Mouse (Mus musculus) hindbrain, embryonic 11.5 days (tissue): Measurements from ENCODE around the gene Mettl9. TPM values are rescaled to one million over a fixed set of nuclear protein-coding genes. Genes with fewer than 3 reads are reported as not detected.

Experiments
- ATAC-seq: fragments of 200-750 bp; cut with Nextera tagmentation; 2 replicates; pipeline ENCODE4 v1.8.0; 2017; ENCODE audit warnings: mild to moderate bottlenecking, moderate TSS enrichment, moderate library complexity; ENCODE audit not compliant: low FRiP score
- DNase-seq: peaks from one replicate; pipeline ENCODE4 v3.0.0-alpha.2; 2015; ENCODE audit warnings: low spot score
- H3K27ac ChIP-seq: fragments of 300-500 bp; sonication (generic); 2 replicates; pipeline ENCODE4 v1.5.1; 2014; ENCODE audit warnings: mild to moderate bottlenecking, low read depth, low read length
- H3K27me3 ChIP-seq: fragments of 300-500 bp; sonication (generic); 2 replicates; pipeline ENCODE4 v1.6.1; 2014; ENCODE audit warnings: mild to moderate bottlenecking, low read length, moderate library complexity, mixed read lengths; ENCODE audit not compliant: control insufficient read depth, insufficient read depth
- H3K36me3 ChIP-seq: fragments of 300-500 bp; sonication (generic); 2 replicates; pipeline ENCODE4 v1.6.1; 2014; ENCODE audit warnings: mild to moderate bottlenecking, low read length, moderate library complexity, mixed read lengths; ENCODE audit not compliant: control insufficient read depth, insufficient read depth
- H3K4me1 ChIP-seq: fragments of 300-500 bp; sonication (generic); replicated peaks from 2 replicates; pipeline ENCODE4 v1.6.1; 2014; ENCODE audit warnings: low read length, mixed read lengths; ENCODE audit not compliant: control insufficient read depth, insufficient read depth
- H3K4me2 ChIP-seq: fragments of 300-500 bp; sonication (generic); replicated peaks from 2 replicates; pipeline ENCODE4 v1.6.1; 2014; ENCODE audit warnings: mild to moderate bottlenecking, low read depth, low read length
- H3K4me3 ChIP-seq: fragments of 300-500 bp; sonication (generic); 2 replicates; pipeline ENCODE4 v1.5.1; 2014; ENCODE audit warnings: low read depth, low read length
- H3K9ac ChIP-seq: fragments of 300-500 bp; sonication (generic); 2 replicates; pipeline ENCODE4 v1.6.1; 2014; ENCODE audit warnings: low read depth, low read length
- H3K9me3 ChIP-seq: fragments of 300-500 bp; sonication (generic); 2 replicates; pipeline ENCODE4 v1.6.1; 2016; ENCODE audit warnings: low read length; ENCODE audit not compliant: control insufficient read depth
- WGBS: fragments of 180-500 bp; shearing (Covaris S2); extraction: QIAGEN DNeasy Blood & Tissue Kit; methylation state at CpG from one replicate; pipeline ENCODE4 v1.1.7; 2014; 5-methylcytosine and 5-hydroxymethylcytosine counted together
- polyA plus RNA-seq: library from polyadenylated mRNA; unstranded; fragments of >200 nt; fragmentation: Nextera tagmentation; extraction: Ambion mirVana; gene quantifications from 2 replicates; pipeline ENCODE4 v1.2.1, GENCODE M21; 2014

The Mettl9 gene
- polyA plus RNA-seq, 1 experiment from 2014 or later, result 279 TPM

DNA sequence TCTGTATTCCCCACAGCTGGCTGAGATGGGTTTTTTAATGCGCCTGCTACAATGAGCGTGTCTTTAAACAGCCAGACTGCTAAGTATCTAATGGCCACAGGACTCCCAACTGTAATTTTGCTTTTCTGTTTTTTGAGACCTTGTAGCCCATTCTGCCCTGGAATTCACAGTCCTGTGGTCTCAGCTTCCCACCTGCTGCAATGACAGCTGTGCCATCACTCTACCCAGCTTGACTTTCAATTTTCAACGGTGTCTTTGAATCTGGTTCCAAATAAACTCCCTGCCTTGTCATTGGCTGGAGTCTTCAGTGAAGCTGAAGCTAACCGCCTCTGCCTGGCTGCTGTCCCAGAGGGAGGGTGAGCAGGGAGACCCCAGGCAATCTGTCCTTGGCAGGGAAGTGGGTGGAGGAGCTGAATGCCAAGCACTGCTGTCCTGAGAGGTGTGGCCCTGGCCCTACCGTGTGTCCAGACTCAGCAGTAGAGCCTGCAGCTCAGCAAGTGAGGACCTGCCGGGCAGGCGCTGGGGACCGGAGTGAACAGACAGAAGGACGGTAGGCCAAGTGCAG lies 48.8 kb downstream of the Mettl9 start:
- H3K4me3 ChIP-seq, result no peak overlapping the region
- no peak overlapping the region for H3K4me2 ChIP-seq
- ATAC-seq (no peak), DNase-seq (no peak)
- no peak overlapping the region for H3K9ac ChIP-seq
- no peaks in the 10 kb centered on the region for H3K36me3 ChIP-seq
- 75% methylated on average over 9 of the region's 9 CpGs for WGBS
- no peaks in the 10 kb centered on the region for H3K27me3 ChIP-seq
- H3K27ac ChIP-seq, result no peak overlapping the region
- no peaks in the 10 kb centered on the region for H3K4me1 ChIP-seq
- no peaks in the 10 kb centered on the region for H3K9me3 ChIP-seq

- Histone ChIP-seq H3K4me3 (no peak overlapping the region), H3K4me2 (no peak overlapping the region), H3K27me3 (no peaks in the 10 kb centered on the region), H3K9me3 (no peaks in the 10 kb centered on the region), H3K27ac (0 out of 2 replicates have a peak overlapping the region, but pooled peaks have one; percentile 4), H3K36me3 (no peaks in the 10 kb centered on the region), H3K4me1 (no peaks in the 10 kb centered on the region), H3K9ac (no peak overlapping the region)
- ATAC-seq, result no peak
- no peak for DNase-seq
- 75% methylated on average over 8 of the region's 8 CpGs for WGBS
These were observed 50.7 kb downstream of the Mettl9 start for GRCm38 (mm10) chr7:121084840-121085453.

GRCm38 (mm10) chr7:121085500-121085899 lies 51.3 kb downstream of the Mettl9 start:
- H3K9ac ChIP-seq, result no peak overlapping the region
- DNase-seq (peak; percentile 19), ATAC-seq (0 out of 2 replicates have a peak, but pooled peaks have one; percentile 47)
- WGBS, result 37% methylated on average over 4 of the region's 4 CpGs
- H3K4me3 ChIP-seq, result no peak overlapping the region
- H3K9me3 ChIP-seq, result no peaks in the 10 kb centered on the region
- no peaks in the 10 kb centered on the region for H3K36me3 ChIP-seq
- H3K4me1 ChIP-seq, result no peaks in the 10 kb centered on the region
- H3K27me3 ChIP-seq, result no peaks in the 10 kb centered on the region
- H3K4me2 ChIP-seq, result no peak overlapping the region
- 0 out of 2 replicates have a peak overlapping the region, but pooled peaks have one; percentile 4 for H3K27ac ChIP-seq

DNA sequence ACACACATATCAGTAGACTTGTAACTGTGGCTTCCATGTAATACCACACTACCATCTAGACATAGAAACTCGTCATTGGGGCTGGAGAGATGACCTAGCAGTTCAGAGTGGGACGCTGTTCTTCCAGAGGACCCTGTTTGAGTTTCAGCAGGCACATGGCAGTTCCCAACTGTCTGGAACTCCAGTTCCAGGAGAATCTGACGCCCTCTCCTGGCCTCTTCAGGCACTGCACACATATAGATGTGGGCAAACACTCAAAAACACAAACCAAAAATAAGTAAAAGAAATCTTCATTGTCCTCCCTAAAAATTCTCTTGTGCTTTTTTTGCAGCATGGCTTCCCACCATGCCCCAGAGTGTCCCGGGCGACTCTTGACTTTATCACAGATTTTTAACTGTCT lies 54.5 kb downstream of the Mettl9 start:
- no peaks in the 10 kb centered on the region for H3K4me1 ChIP-seq
- no peak overlapping the region for H3K9ac ChIP-seq
- no peak for DNase-seq
- H3K36me3 ChIP-seq, result no peaks in the 10 kb centered on the region
- H3K4me2 ChIP-seq, result no peak overlapping the region
- no peak overlapping the region for H3K27ac ChIP-seq
- H3K27me3 ChIP-seq, result no peaks in the 10 kb centered on the region
- H3K4me3 ChIP-seq, result no peak overlapping the region
- 81% methylated on average over 5 of the region's 5 CpGs for WGBS
- no peaks in the 10 kb centered on the region for H3K9me3 ChIP-seq
- ATAC-seq, result no peak

- H3K9me3 ChIP-seq, result no peaks in the 10 kb centered on the region
- no peak overlapping the region for H3K9ac ChIP-seq
- no peak overlapping the region for H3K27ac ChIP-seq
- no peaks in the 10 kb centered on the region for H3K36me3 ChIP-seq
- H3K4me2 ChIP-seq, result no peak overlapping the region
- WGBS, result 98% methylated on average over 7 of the region's 7 CpGs
- DNase-seq (no peak), ATAC-seq (no peak)
- H3K27me3 ChIP-seq, result no peaks in the 10 kb centered on the region
- no peak overlapping the region for H3K4me3 ChIP-seq
- H3K4me1 ChIP-seq, result no peaks in the 10 kb centered on the region
These were observed 56.5 kb downstream of the Mettl9 start for GRCm38 (mm10) chr7:121090748-121091147.

- Histone ChIP-seq H3K9me3 (no peaks in the 10 kb centered on the region), H3K9ac (no peak overlapping the region), H3K4me3 (no peak overlapping the region), H3K27me3 (no peaks in the 10 kb centered on the region), H3K4me1 (no peaks in the 10 kb centered on the region), H3K36me3 (no peaks in the 10 kb centered on the region), H3K27ac (no peak overlapping the region), H3K4me2 (no peak overlapping the region)
- no peak for ATAC-seq
- 74% methylated on average over 4 of the region's 4 CpGs for WGBS
- no peak for DNase-seq
These were observed 58.8 kb downstream of the Mettl9 start for GRCm38 (mm10) chr7:121093026-121093425.

- H3K4me2 ChIP-seq, result no peak overlapping the region
- ATAC-seq (no peak), DNase-seq (no peak)
- no peak overlapping the region for H3K4me3 ChIP-seq
- H3K9ac ChIP-seq, result no peak overlapping the region
- H3K4me1 ChIP-seq, result no peaks in the 10 kb centered on the region
- H3K36me3 ChIP-seq, result no peaks in the 10 kb centered on the region
- WGBS, result 77% methylated on average over 10 of the region's 10 CpGs
- no peaks in the 10 kb centered on the region for H3K27me3 ChIP-seq
- H3K27ac ChIP-seq, result no peak overlapping the region
- no peaks in the 10 kb centered on the region for H3K9me3 ChIP-seq
These were observed 64.6 kb downstream of the Mettl9 start for GRCm38 (mm10) chr7:121098614-121099389.

DNA sequence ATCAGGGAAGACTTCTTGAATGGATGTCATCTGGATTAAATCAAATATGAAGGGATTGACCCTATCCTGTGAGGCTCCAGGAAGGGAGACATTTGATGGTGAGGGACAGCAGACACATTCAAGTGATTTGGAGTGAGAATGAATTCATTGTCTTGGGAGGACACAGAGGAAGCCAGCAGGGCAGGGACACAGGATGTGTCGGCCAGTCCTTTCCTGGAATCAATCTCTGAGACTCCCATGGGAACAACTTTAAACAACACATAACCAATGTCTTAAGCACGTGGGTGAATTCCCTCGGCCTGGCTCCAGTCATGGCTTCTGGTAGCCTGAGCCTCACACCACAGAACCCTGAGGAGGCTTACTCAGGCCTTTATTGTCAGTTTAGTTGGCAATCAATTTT lies 73.6 kb downstream of the Mettl9 start:
- no peaks in the 10 kb centered on the region for H3K36me3 ChIP-seq
- ATAC-seq, result no peak
- H3K4me3 ChIP-seq, result no peak overlapping the region
- no peaks in the 10 kb centered on the region for H3K27me3 ChIP-seq
- WGBS, result 55% methylated on average over 3 of the region's 3 CpGs
- H3K4me2 ChIP-seq, result no peak overlapping the region
- H3K9ac ChIP-seq, result no peak overlapping the region
- DNase-seq, result no peak
- no peaks in the 10 kb centered on the region for H3K4me1 ChIP-seq
- H3K9me3 ChIP-seq, result no peaks in the 10 kb centered on the region
- H3K27ac ChIP-seq, result no peak overlapping the region
